Mouse (Mus musculus): ENCODE results near the gene Zswim4. TPM values are rescaled to one million over a fixed set of nuclear protein-coding genes. Genes with fewer than 3 reads are reported as not detected.
"Not testable (repeated sequence)": the region's sequence is repeated elsewhere in the genome, so short reads cannot be mapped to it uniquely, and the experiment has no call there.

Gene Zswim4
- polyA plus RNA-seq (2012; ENCODE audit: insufficient read depth, insufficient read length, missing spikeins) = 2.7 and 2.8 TPM in 2 replicates

GRCm38 (mm10) chr8:84236998-84237473 lies at the start of gene Zswim4:
Zswim4 (minus strand) TSS chr8:84237055.
- H3K4me3 ChIP-seq (ENCODE audit: insufficient read depth, low read depth, low read length) = peak within 1 kb of the TSS; percentile 72
- peak within 1 kb of the TSS; percentile 77 for H3K27ac ChIP-seq (replicated peaks; ENCODE audit: low read depth, low read length)
- peaks cover 8% of the 10 kb centered on the region; the same call in 1 of the 2 replicates for H3K4me1 ChIP-seq (ENCODE audit: control insufficient read depth, insufficient read depth, insufficient read length, low read length)

- not testable (repeated sequence) for H3K4me3 ChIP-seq (ENCODE audit: insufficient read depth, low read depth, low read length); H3K4me1 ChIP-seq (ENCODE audit: control insufficient read depth, insufficient read depth, insufficient read length, low read length); H3K27ac ChIP-seq (replicated peaks; ENCODE audit: low read depth, low read length)
Measured at GRCm38 (mm10) chr8:84285665-84286064, 48.8 kb upstream of the Zswim4 start.

DNA sequence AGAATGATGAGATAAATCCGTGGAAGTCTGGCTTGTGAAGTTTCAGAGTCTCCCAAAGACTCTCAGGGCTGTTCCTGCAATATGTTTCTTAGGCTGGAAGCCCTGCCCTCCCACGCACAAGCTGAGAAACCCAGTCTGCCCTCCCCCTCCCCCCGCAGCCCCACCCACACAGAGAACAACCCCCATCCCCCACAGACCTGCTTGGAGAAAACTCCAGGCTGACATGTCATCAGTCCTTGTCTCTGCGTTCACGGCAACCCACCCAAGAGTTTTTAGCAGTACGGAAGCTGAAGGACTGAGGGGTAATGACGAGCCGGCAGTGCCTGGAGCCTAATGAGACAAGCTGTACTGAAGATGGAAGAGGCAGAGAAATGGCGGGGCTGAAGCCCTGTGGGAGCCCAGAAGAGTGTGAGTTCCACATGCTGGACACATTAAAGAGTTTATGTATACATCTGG lies 47.8 kb upstream of the Zswim4 start:
- Histone ChIP-seq H3K4me3 (ENCODE audit: insufficient read depth, low read depth, low read length) (no peak overlapping the region; the same call in 1 of the 2 replicates), H3K4me1 (ENCODE audit: control insufficient read depth, insufficient read depth, insufficient read length, low read length) (no peaks in the 10 kb centered on the region), H3K27ac (replicated peaks; ENCODE audit: low read depth, low read length) (no peak overlapping the region)

GRCm38 (mm10) chr8:84280777-84281176 lies 43.9 kb upstream of the Zswim4 start:
- H3K4me1 ChIP-seq (ENCODE audit: control insufficient read depth, insufficient read depth, insufficient read length, low read length) = no peaks in the 10 kb centered on the region
- H3K27ac ChIP-seq (replicated peaks; ENCODE audit: low read depth, low read length) = no peak overlapping the region
- H3K4me3 ChIP-seq (ENCODE audit: insufficient read depth, low read depth, low read length) = no peak overlapping the region

DNA sequence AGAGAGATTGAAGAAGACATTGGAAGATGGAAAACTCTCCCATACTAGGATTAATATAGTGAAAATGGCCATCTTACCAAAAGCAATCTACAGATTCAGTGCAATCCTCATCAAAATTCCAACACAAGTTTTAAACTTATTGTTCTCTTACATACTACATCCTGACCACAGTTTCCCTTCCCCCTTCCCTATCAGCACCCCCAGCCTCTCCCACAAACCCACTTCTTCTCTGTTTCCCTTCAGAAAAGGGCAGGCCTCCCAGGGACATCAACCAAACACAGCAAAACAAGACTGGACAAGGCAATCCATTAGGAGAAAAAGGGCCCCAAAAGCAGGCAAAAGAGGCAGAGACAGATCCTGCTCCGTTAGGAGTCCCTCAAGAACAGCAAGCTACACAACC lies 39.6 kb upstream of the Zswim4 start:
- Histone ChIP-seq H3K4me3 (ENCODE audit: insufficient read depth, low read depth, low read length) (no peak overlapping the region), H3K4me1 (ENCODE audit: control insufficient read depth, insufficient read depth, insufficient read length, low read length) (no peaks in the 10 kb centered on the region), H3K27ac (replicated peaks; ENCODE audit: low read depth, low read length) (no peak overlapping the region)

- Histone ChIP-seq H3K4me1 (ENCODE audit: control insufficient read depth, insufficient read depth, insufficient read length, low read length) (peaks cover 3% of the 10 kb centered on the region; the same call in 1 of the 2 replicates), H3K4me3 (ENCODE audit: insufficient read depth, low read depth, low read length) (no peak overlapping the region), H3K27ac (replicated peaks; ENCODE audit: low read depth, low read length) (no peak overlapping the region)
Measured at GRCm38 (mm10) chr8:84273968-84274367, 37.1 kb upstream of the Zswim4 start.

DNA sequence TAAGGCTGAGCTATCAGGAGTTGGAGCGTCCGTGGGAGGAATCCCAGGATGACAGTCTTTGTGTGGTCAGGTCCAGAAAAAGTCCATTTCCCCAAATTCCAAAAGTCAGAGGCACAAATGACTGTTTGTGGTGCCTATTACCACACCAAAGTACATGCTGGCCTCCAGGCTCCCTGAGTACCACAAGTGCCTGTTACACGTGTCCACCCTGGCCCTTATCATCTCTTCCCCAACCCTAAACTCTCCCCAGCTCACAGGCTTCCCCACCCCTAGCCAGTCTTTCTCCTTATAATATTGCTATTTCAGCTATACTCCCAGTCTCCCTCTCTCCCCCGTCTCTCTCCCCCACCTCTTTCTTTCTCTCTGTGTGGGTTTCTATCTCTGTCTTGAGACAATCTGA lies 35.4 kb upstream of the Zswim4 start:
- no peak overlapping the region for H3K4me3 ChIP-seq (ENCODE audit: insufficient read depth, low read depth, low read length)

DNA sequence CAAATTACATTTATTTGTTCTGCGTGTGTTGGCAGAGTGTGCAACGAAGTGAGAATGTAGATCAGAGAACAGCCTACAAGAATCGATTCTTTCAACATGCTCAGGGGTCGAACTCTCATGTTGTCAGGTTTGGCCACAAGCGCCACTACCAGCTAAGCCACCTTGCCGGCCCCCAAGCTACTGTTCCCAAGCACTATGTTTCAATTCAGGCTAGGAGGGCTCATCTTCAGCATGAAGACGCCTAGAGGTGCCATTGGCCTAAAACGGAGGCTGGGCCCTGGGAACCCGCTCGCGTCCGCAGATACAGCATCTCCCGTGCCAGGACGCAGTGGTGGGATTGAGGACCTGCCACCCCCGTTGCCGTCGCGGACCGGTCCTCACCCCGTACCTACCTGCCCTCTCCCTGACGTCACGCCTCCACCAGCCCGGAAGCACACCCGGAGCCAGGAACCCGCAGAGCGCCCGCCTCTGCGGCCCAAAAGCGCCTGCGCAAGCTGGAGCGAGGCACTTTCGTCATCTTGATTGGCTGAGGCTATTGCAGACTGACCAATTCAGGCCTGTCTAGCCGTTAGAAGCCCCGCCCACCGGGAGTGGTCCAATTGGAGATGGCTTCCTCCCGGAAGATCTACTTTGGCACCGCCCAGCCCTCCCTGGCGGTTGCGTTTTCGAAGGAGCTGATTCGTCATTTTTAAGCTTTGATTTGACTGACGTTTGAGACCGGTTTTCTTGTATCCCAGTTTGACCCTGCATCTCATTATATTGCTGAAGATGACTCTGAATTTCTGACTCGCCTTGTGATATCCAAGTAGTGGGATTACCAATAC lies 33.3 kb upstream of the Zswim4 start, which contains the start of gene Ccdc130:
Gene Ccdc130 (minus strand): TSS at position 431 of the 824 bp plus-strand sequence.
- H3K4me1 ChIP-seq (ENCODE audit: control insufficient read depth, insufficient read depth, insufficient read length, low read length) = peaks cover 3% of the 10 kb centered on the region; the same call in 1 of the 2 replicates
- peak within 1 kb of the TSS; percentile 85 for H3K27ac ChIP-seq (replicated peaks; ENCODE audit: low read depth, low read length)
- peak within 1 kb of the TSS; percentile 95 for H3K4me3 ChIP-seq (ENCODE audit: insufficient read depth, low read depth, low read length)

More for the DNA sequence above, 35.4 kb upstream of the Zswim4 start:
- Histone ChIP-seq H3K27ac (replicated peaks; ENCODE audit: low read depth, low read length) (no peak overlapping the region), H3K4me1 (ENCODE audit: control insufficient read depth, insufficient read depth, insufficient read length, low read length) (peaks cover 3% of the 10 kb centered on the region; the same call in 1 of the 2 replicates)

DNA sequence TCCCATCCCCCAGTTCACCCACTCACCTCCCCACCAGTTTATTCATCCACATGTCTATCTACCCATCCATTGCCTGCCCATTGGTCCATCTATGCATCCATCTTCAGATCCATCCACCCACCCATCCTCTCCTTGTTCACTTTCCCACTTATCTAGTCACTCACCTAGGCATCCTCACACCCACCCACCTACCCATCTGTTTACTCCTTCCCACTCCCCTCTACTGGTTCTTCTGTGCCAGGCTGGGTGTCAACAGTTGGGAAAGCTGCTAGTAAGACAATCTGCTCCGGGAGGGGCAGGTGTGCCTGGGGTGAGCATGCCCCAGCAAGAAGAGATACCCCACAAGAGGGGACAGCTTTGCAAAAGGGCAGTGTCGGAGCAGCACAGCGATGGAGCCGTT lies 24.2 kb upstream of the Zswim4 start:
- Histone ChIP-seq H3K27ac (replicated peaks; ENCODE audit: low read depth, low read length) (no peak overlapping the region), H3K4me1 (ENCODE audit: control insufficient read depth, insufficient read depth, insufficient read length, low read length) (peaks cover 6% of the 10 kb centered on the region), H3K4me3 (ENCODE audit: insufficient read depth, low read depth, low read length) (no peak overlapping the region)

GRCm38 (mm10) chr8:84256822-84257610 lies 20.2 kb upstream of the Zswim4 start, which contains the start of gene Mri1:
Mri1 (minus strand) TSS chr8:84257326.
- Histone ChIP-seq H3K27ac (replicated peaks; ENCODE audit: low read depth, low read length) (peak within 1 kb of the TSS; percentile 78), H3K4me3 (ENCODE audit: insufficient read depth, low read depth, low read length) (peak within 1 kb of the TSS; percentile 87), H3K4me1 (ENCODE audit: control insufficient read depth, insufficient read depth, insufficient read length, low read length) (peaks cover 8% of the 10 kb centered on the region)

DNA sequence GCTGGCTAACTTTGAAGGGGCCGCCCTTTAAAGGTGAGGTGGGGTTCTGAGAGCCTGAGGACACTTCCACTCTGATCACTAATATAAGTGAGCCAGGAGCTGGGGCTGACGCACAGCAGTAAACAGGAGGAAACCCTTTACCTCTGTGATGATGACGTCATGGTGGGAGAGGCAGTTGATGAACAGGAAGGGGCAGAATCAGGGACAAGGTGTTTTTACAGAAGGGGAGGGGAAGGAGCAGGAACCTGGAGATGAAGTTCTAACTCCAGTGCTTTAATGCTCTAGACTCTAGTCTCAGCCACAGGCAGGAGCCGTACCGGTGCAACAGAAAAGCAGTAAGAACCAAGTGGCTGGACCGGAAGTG lies 19.6 kb upstream of the Zswim4 start:
- peaks cover 8% of the 10 kb centered on the region for H3K4me1 ChIP-seq (ENCODE audit: control insufficient read depth, insufficient read depth, insufficient read length, low read length)
- 0 out of 2 replicates have a peak overlapping the region, but pooled peaks have one; percentile 36 for H3K27ac ChIP-seq (replicated peaks; ENCODE audit: low read depth, low read length)

DNA sequence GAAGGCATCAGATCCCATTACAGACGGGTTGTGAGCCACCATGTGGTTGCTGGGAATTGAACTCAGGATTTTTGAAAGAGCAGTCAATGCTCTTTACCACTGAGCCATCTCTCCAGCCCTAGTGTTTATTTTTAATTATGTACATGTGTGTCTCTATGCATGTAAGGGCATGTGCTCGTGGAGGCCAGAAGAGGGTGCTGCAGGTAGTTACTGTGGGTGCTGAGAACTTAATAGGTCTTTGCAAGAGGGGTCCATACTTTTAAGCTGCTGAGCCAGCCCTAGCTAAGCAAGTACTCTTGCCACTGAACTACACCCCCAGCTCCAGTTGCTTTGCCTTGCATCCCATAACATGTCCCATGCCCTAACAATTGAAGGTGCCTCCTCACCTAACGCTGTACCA lies 19.0 kb upstream of the Zswim4 start:
- Histone ChIP-seq H3K4me1 (ENCODE audit: control insufficient read depth, insufficient read depth, insufficient read length, low read length) (peaks cover 8% of the 10 kb centered on the region), H3K4me3 (ENCODE audit: insufficient read depth, low read depth, low read length) (peak overlapping the region; percentile 87; the same call in 1 of the 2 replicates), H3K27ac (replicated peaks; ENCODE audit: low read depth, low read length) (no peak overlapping the region)

More for the DNA sequence above, 19.6 kb upstream of the Zswim4 start:
- peak overlapping the region; percentile 87 for H3K4me3 ChIP-seq (ENCODE audit: insufficient read depth, low read depth, low read length)

- Histone ChIP-seq H3K4me1 (ENCODE audit: control insufficient read depth, insufficient read depth, insufficient read length, low read length) (peaks cover 3% of the 10 kb centered on the region), H3K27ac (replicated peaks; ENCODE audit: low read depth, low read length) (peak within 1 kb of the TSS; percentile 91), H3K4me3 (ENCODE audit: insufficient read depth, low read depth, low read length) (peak within 1 kb of the TSS; percentile 96)
Measured at GRCm38 (mm10) chr8:84249257-84250170, 12.7 kb upstream of the Zswim4 start, which contains the start of gene D8Ertd738e. D8Ertd738e (minus strand) TSS chr8:84249719.

GRCm38 (mm10) chr8:84241821-84242220 lies 5.0 kb upstream of the Zswim4 start:
- Histone ChIP-seq H3K27ac (replicated peaks; ENCODE audit: low read depth, low read length) (no peak overlapping the region), H3K4me1 (ENCODE audit: control insufficient read depth, insufficient read depth, insufficient read length, low read length) (no peaks in the 10 kb centered on the region), H3K4me3 (ENCODE audit: insufficient read depth, low read depth, low read length) (no peak overlapping the region)
